Mouse (Mus musculus): ENCODE results near the gene Zfp775. TPM values are rescaled to one million over a fixed set of nuclear protein-coding genes. Genes with fewer than 3 reads are reported as not detected.
A peak's percentile ranks its signal among the peaks of the same experiment; 100 is the strongest.
"Not testable (repeated sequence)": the region's sequence is repeated elsewhere in the genome, so short reads cannot be mapped to it uniquely, and the experiment has no call there.

Zfp775 gene
- polyA plus RNA-seq, 2 experiments from 2014 or later: 5.8 to 10.0 TPM

DNA sequence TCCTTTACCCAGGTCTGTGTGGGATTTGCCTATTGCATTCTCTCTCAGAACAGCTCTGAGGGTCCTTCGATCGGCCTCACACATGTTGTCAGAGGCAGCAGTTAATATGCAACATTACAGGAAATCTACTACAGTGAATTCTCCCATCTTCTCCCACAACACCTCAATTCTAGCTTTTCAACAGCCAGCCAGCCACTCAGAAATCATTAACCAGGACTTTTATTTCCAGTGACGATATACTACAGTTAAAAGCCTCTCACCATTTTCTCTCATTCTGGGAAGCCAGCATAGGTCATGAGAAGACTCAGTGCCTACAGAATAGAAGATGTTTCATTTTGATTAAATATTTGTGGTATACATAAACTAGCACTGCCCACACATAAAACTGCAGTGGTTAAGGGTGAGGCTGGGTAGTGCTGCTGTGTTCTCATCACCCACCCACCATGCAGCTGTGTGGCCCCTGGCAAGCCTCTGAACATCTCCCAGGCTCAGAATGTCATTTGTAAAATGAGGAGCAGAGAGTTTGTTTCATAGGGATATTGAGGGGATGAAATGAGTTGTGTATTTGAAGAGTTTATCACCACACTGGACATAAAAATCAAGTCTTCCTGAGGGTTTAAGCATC, 10.5 kb upstream of the Zfp775 start:
- ATAC-seq: no peak

- no peak for ATAC-seq
These were observed 10.0 kb upstream of the Zfp775 start for GRCm38 (mm10) chr6:48591871-48592270.

GRCm38 (mm10) chr6:48593158-48594042, 8.5 kb upstream of the Zfp775 start, which contains the start of the genes Repin1 and Gm44965:
Gene Repin1, plus strand, starts transcription at chr6:48593883.
Gene Gm44965, plus strand, starts transcription at chr6:48593941.
- peak; percentile 65 for ATAC-seq

DNA sequence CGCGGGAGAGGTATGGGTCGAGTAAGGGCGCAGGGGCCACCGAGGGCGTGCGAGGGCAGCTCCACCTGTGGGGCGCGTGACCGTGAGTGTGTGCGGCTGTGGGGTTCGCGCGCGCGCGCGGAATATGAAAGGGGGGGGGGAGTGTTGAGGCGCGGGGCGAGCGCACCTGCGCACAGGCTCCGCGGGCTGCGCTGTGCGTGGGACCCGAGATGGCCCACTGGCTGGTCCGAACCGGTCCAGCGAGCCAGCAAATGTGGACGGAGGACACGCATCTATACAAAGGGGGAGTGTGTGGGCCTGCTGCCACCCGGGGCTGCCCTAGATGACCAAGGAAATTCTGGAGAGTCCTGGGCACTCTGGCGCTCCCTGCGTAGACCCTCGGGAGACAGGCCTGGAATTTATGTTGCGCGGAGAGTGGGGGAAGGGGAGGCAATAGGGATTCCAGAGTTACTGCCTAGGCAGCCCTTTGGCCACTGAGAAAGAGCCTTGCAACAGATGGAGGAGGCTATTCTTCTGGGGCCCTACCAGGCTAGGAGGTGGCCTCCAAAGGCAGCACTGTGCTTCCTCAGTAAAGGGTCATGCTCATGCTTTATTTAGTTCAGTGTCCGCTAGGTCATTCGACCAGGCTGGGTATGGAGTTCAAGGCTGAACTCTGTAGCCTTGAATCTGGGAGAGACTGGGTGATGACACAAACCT, 7.7 kb upstream of the Zfp775 start:
- peak; percentile 66 for ATAC-seq

DNA sequence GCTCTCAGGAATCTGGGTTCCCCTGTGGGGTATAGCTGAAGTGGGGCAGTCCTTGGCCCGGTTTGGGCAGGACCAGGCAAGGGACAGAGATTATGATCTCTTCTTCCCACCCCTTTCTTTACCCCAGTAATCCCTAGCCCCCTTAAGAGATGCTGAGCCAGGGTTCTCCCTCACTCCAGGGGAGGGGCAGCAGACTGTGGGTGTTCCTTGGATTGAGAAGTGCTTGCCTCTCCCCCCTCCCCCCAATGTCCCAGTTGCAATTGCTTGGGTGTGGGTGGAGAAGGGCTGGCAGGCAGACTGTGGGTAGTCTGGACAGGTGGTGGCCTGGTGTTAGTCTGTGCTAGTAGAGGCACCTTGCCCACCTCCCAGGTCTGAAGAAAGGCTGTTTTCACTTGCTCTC, 6.6 kb upstream of the Zfp775 start:
- no peak for ATAC-seq

GRCm38 (mm10) chr6:48596545-48597232, 5.2 kb upstream of the Zfp775 start:
- ATAC-seq: no peak

GRCm38 (mm10) chr6:48597233-48597625, 4.6 kb upstream of the Zfp775 start:
- no peak for ATAC-seq

GRCm38 (mm10) chr6:48600594-48600993, 1.3 kb upstream of the Zfp775 start:
- no peak for ATAC-seq

DNA sequence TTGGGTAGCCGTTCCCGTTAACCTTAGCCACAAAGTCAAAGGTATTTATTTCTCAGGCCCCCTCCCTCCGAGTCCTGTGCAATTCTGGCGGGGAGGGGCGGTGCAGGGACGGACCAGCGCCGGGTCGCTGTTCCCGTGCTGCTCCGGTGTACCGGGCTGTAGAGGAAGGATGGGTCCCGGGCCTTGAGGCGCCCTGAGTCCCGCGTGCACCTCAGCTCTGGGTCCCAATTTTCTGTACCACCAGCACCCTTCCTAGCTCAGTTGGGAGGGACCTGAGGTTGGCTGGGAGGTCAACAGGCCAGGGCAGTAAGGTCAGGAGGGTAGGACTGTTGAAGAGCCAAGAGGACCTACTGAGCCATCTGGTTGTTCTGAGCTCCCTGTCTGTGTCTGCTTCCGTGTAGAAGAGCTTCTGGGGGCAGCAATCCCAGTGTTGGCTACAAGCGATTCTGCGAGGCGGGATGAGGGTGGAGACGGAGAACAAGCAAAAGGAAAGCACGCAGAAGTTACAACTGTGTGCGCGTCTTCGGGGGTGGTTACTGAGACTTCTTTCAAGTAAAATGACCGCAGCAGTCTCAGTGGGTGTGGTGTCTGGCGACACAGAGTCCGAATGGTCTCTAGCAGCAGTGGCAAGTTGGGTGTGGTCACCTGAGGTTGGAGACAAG, 348 bp downstream of the Zfp775 start:
- ATAC-seq: peak; percentile 65

GRCm38 (mm10) chr6:48608124-48608523, 6.3 kb downstream of the Zfp775 start:
- no peak for ATAC-seq

GRCm38 (mm10) chr6:48609512-48609911, 7.6 kb downstream of the Zfp775 start:
- no peak for ATAC-seq

GRCm38 (mm10) chr6:48610657-48611056, 8.8 kb downstream of the Zfp775 start:
- ATAC-seq: no peak

GRCm38 (mm10) chr6:48613464-48613863, 11.6 kb downstream of the Zfp775 start:
- ATAC-seq: no peak

DNA sequence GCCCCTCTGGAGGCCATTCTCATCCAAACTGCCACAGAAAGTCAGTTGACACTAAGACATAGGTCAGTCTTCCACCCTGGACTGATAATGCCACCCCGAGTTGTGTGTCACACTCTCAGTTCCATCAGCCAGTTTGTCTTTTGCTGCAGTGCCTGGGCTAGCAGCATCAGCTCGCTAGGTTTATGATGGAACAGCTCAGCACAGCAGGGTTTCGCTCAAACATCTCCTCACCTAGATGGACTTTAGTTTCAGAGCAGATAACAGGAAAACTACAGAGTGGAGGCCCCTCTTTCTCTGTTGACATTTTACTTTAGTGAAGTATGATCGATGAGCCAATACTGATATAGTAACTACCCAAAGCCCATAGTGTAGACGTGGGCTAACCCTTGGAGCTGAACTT, 12.9 kb downstream of the Zfp775 start:
- no peak for ATAC-seq

- no peak for ATAC-seq
These were observed 18.2 kb downstream of the Zfp775 start for GRCm38 (mm10) chr6:48620031-48620430.

- not testable (repeated sequence) for ATAC-seq
These were observed 20.5 kb downstream of the Zfp775 start for GRCm38 (mm10) chr6:48622186-48622843.

GRCm38 (mm10) chr6:48623460-48623859, 21.6 kb downstream of the Zfp775 start:
- ATAC-seq: no peak

GRCm38 (mm10) chr6:48626464-48626863, 24.6 kb downstream of the Zfp775 start, which contains the start of gene AI854703:
Gene AI854703, plus strand, starts transcription at chr6:48626764.
- no peak for ATAC-seq

DNA sequence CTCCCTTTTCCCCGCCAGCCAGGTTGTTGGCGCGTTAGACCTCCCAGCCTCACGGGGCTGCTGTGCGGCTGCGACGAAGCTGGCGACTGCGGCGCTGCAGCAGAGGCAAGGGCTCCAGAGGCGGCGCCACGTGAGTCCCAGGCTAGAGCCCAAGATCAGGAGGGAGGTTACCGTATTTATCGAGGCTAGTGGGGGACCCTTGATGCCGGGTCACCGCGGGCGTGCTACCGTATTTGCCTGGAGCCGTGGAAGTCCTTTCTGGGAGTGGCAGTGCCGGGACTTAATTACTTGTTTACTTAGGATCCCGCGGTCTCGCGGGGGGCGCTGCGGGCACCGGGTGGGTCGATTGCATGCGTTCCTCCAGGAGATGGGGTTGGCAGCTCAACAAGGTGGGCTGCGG, 25.1 kb downstream of the Zfp775 start:
- ATAC-seq: peak; percentile 53

GRCm38 (mm10) chr6:48627511-48627924, 25.7 kb downstream of the Zfp775 start:
- no peak for ATAC-seq

GRCm38 (mm10) chr6:48628377-48628776, 26.5 kb downstream of the Zfp775 start:
- ATAC-seq: no peak
